In the genomic region with DNA sequence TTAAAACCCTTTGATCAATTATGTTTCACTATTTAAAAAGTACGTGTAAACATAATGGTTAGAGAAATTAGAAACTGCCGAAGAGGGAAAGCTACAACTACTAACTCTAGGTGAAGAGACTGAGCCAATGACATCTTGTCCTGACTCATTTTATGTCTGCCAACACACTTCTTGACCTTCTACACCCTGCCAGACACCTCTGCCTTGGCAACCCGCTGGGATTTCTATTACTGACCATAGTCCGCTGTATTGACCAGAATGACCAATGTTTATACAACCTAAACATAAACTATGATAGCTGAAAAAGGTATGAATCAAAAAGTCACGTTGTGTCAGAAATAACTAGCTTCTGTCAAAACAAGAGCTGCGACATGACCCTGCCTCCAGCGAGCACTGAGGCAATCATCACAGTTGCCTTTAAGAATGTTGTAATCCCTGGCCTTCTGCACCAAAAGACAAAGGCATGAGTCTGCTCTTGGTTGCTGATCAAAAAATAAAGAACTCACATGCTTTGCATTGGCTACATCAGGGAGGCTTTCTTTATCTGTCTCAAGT, we compare ENCODE assay signal across 26 mouse cellular contexts. TPM values are rescaled to one million over a fixed set of nuclear protein-coding genes. Genes with fewer than 3 reads are reported as not detected.
DNase-seq lines count a peak whose midpoint lies in the region; ATAC-seq and TF ChIP-seq lines count a peak whose summit lies in the region.
"Had no signal": no experiment of that assay in that cellular context is flagged by ENCODE, and none has a peak within 500 bp of the region (broad histone marks: within the 10 kb centered on the region; RNA-seq: fewer than 3 reads in every experiment).

No protein-coding gene starts in this region.

- no peaks in the 10 kb centered on the region for H3K4me1 ChIP-seq in heart, embryonic 12.5 days (replicated peaks)
- H3K4me1 ChIP-seq in liver, adult 2 months (ENCODE audit: control insufficient read depth, insufficient read depth, low read length), result peaks cover 8% of the 10 kb centered on the region
- H3K4me1 ChIP-seq: forebrain, embryonic 10.5 days; forebrain, embryonic 13.5 days; heart, embryonic 10.5 days; hindbrain, embryonic 12.5 days; hindbrain, embryonic 15.5 days had no signal

- TF ChIP-seq POLR2A in liver, adult 2 months (IDR thresholded peaks at IDR 0.05; ENCODE audit: extremely low read depth, insufficient read depth, low read length), result no peak

- WGBS in heart, embryonic 12.5 days, result 65% methylated on average over 7 of the region's 7 CpGs
- WGBS in liver, adult 2 months, result 20% methylated on average over 7 of the region's 7 CpGs

- H3K9ac ChIP-seq in heart, embryonic 12.5 days, result no peak overlapping the region
- no peak overlapping the region for H3K9ac ChIP-seq in liver, adult 2 months (ENCODE audit: low read depth, low read length)
- H3K9ac ChIP-seq: forebrain, embryonic 13.5 days; hindbrain, embryonic 12.5 days; hindbrain, embryonic 15.5 days had no signal

- no peak overlapping the region for H3K4me2 ChIP-seq in heart, embryonic 12.5 days
- H3K4me2 ChIP-seq: forebrain, embryonic 13.5 days; hindbrain, embryonic 12.5 days; hindbrain, embryonic 15.5 days had no signal

- H3K36me3 ChIP-seq in heart, embryonic 12.5 days, result no peaks in the 10 kb centered on the region
- H3K36me3 ChIP-seq in liver, adult 2 months (ENCODE audit: control insufficient read depth, insufficient read depth, low read length), result no peaks in the 10 kb centered on the region
- H3K36me3 ChIP-seq: forebrain, embryonic 10.5 days; heart, embryonic 10.5 days; hindbrain, embryonic 12.5 days; hindbrain, embryonic 15.5 days had no signal

- DNase-seq in adrenal gland, adult 2 months, result peak; percentile 43
- DNase-seq in adrenal gland, postnatal 25 days, result no peak
- peak; percentile 79 for DNase-seq in heart, adult 11 months
- DNase-seq in liver, adult 2 months (ENCODE audit: extremely low read depth, low read depth, low spot score), result peak; percentile 92
- no peak for DNase-seq in liver
- DNase-seq in NIH3T3 (ENCODE audit: low read depth), result peak; percentile 14
- no peak for DNase-seq in kidney, adult 9 months
- DNase-seq: adrenal gland, postnatal 10 days; cerebellum, adult 18-20 months; cerebellum, adult 9-10 months; cerebellum, postnatal 14 days; gastrocnemius, postnatal 14 days; heart, adult 2 months had no signal

- no peak overlapping the region for H3K27ac ChIP-seq in heart, embryonic 12.5 days (ENCODE audit: poor library complexity, severe bottlenecking)
- no peak overlapping the region for H3K27ac ChIP-seq in liver, adult 2 months (replicated peaks; ENCODE audit: insufficient read depth, low read depth, low read length)
- H3K27ac ChIP-seq: forebrain, embryonic 10.5 days; forebrain, embryonic 13.5 days; heart, adult 2 months; heart, embryonic 10.5 days; hindbrain, embryonic 12.5 days; hindbrain, embryonic 15.5 days had no signal

- H3K27me3 ChIP-seq in heart, embryonic 12.5 days (replicated peaks), result no peaks in the 10 kb centered on the region
- H3K27me3 ChIP-seq in liver, adult 2 months (ENCODE audit: control insufficient read depth, insufficient read depth, low read length), result no peaks in the 10 kb centered on the region
- H3K27me3 ChIP-seq: forebrain, embryonic 13.5 days; hindbrain, embryonic 12.5 days; hindbrain, embryonic 15.5 days had no signal

- H3K4me3 ChIP-seq in heart, embryonic 12.5 days, result no peak overlapping the region
- H3K4me3 ChIP-seq in liver, adult 2 months (ENCODE audit: insufficient read depth, low read depth, low read length), result no peak overlapping the region
- H3K4me3 ChIP-seq: forebrain, embryonic 10.5 days; forebrain, embryonic 13.5 days; heart, adult 2 months; heart, embryonic 10.5 days; hindbrain, embryonic 12.5 days; hindbrain, embryonic 15.5 days had no signal

- H3K9me3 ChIP-seq in heart, embryonic 12.5 days (replicated peaks), result no peaks in the 10 kb centered on the region
- H3K9me3 ChIP-seq: forebrain, embryonic 10.5 days; forebrain, embryonic 13.5 days; heart, embryonic 10.5 days; hindbrain, embryonic 12.5 days; hindbrain, embryonic 15.5 days had no signal

- H3K79me2 ChIP-seq in liver, adult 2 months (ENCODE audit: control insufficient read depth, insufficient read depth, low read length), result no peaks in the 10 kb centered on the region

- no peak for TF ChIP-seq CTCF in liver, adult 2 months (IDR thresholded peaks at IDR 0.05; ENCODE audit: low read depth, low read length)

- ATAC-seq in heart, embryonic 12.5 days (ENCODE audit: insufficient number of reproducible peaks, low FRiP score), result no peak
- ATAC-seq: forebrain, embryonic 13.5 days; forebrain, embryonic 16.5 days; Patski had no signal

RNA-seq across cellular contexts. Expression of gene Ifi27l2b, which starts 20.5 kb away (rescaled TPM):
- not detected for total RNA-seq in adrenal gland, adult 2 months (2021)
- not detected in 2 replicates for polyA plus RNA-seq in adrenal gland, adult 2 months (2012; rRNA removed)
- total RNA-seq in adrenal gland, postnatal 25 days (2021), result not detected in 2 replicates
- polyA plus RNA-seq in heart, embryonic 12.5 days (2016; fragmentation: Nextera tagmentation; extraction: Ambion mirVana), result 0.31 TPM in 1 of 2 replicates, not detected in the other
- 6.3 and 10.0 TPM in 2 replicates for total RNA-seq in liver, adult 2 months (2014; rRNA removed)
- polyA plus RNA-seq in liver, adult 2 months (2012; rRNA removed), result 2.7 and 7.4 TPM in 2 replicates
- total RNA-seq: adrenal gland, postnatal 10 days; gastrocnemius, adult 18-20 months; gastrocnemius, postnatal 14 days; heart, adult 2 months; hematopoietic stem cell, adult 5-6 weeks had no signal
- polyA plus RNA-seq: brain, embryonic 14.5 days; embryonic facial prominence, embryonic 11.5 days; embryonic facial prominence, embryonic 14.5 days; forebrain, embryonic 10.5 days; forebrain, embryonic 13.5 days; forebrain, embryonic 16.5 days; hindbrain, embryonic 12.5 days; hindbrain, embryonic 15.5 days; Patski had no signal

RNA-seq across cellular contexts. Expression of gene Ifi27l2a, which starts 34.1 kb away (rescaled TPM):
- total RNA-seq in adrenal gland, adult 2 months (2021), result 1,000 to 10,000 TPM in 1 of 2 experiments, 100 to 1,000 TPM in 1; 340 to 1,466 TPM
- polyA plus RNA-seq in adrenal gland, adult 2 months (2012; rRNA removed), result 539 and 2,543 TPM in 2 replicates
- total RNA-seq in adrenal gland, postnatal 25 days (2021), result 30.3 and 36.9 TPM in 2 replicates
- polyA plus RNA-seq in heart, embryonic 12.5 days (2016; fragmentation: Nextera tagmentation; extraction: Ambion mirVana), result 3.6 and 4.5 TPM in 2 replicates
- total RNA-seq in liver, adult 2 months (2014; rRNA removed), result 38.3 and 72.7 TPM in 2 replicates
- polyA plus RNA-seq in liver, adult 2 months (2012; rRNA removed), result 28.5 and 68.1 TPM in 2 replicates

RNA-seq across cellular contexts. Expression of gene Ifi27, which starts 43.5 kb away (rescaled TPM):
- total RNA-seq in adrenal gland, adult 2 months (2021), result 1,000 to 10,000 TPM in 1 of 2 experiments, 100 to 1,000 TPM in 1; 923 to 1,715 TPM
- 1,448 and 1,459 TPM in 2 replicates for polyA plus RNA-seq in adrenal gland, adult 2 months (2012; rRNA removed)
- 843 and 1,153 TPM in 2 replicates for total RNA-seq in adrenal gland, postnatal 25 days (2021)
- polyA plus RNA-seq in heart, embryonic 12.5 days (2016; fragmentation: Nextera tagmentation; extraction: Ambion mirVana), result 23.7 and 26.3 TPM in 2 replicates
- total RNA-seq in liver, adult 2 months (2014; rRNA removed), result 126 and 149 TPM in 2 replicates
- 157 and 288 TPM in 2 replicates for polyA plus RNA-seq in liver, adult 2 months (2012; rRNA removed)

RNA-seq across cellular contexts. Expression of gene Ddx24, which starts 51.9 kb away (rescaled TPM):
- 100 to 1,000 TPM; 116 to 132 TPM for total RNA-seq in adrenal gland, adult 2 months (2021)
- 29.0 and 38.9 TPM in 2 replicates for polyA plus RNA-seq in adrenal gland, adult 2 months (2012; rRNA removed)
- total RNA-seq in adrenal gland, postnatal 25 days (2021), result 109 TPM in 2 replicates
- 72.3 and 78.7 TPM in 2 replicates for polyA plus RNA-seq in heart, embryonic 12.5 days (2016; fragmentation: Nextera tagmentation; extraction: Ambion mirVana)
- 22.8 and 24.4 TPM in 2 replicates for total RNA-seq in liver, adult 2 months (2014; rRNA removed)
- 15.6 and 19.0 TPM in 2 replicates for polyA plus RNA-seq in liver, adult 2 months (2012; rRNA removed)

RNA-seq across cellular contexts. Expression of gene Ppp4r4, which starts 54.5 kb away (rescaled TPM):
- 1 to 10 TPM; 2.9 to 4.8 TPM for total RNA-seq in adrenal gland, adult 2 months (2021)
- 0.98 and 2.1 TPM in 2 replicates for polyA plus RNA-seq in adrenal gland, adult 2 months (2012; rRNA removed)
- 5.3 and 5.4 TPM in 2 replicates for total RNA-seq in adrenal gland, postnatal 25 days (2021)
- 0.41 and 0.48 TPM in 2 replicates for polyA plus RNA-seq in heart, embryonic 12.5 days (2016; fragmentation: Nextera tagmentation; extraction: Ambion mirVana)
- total RNA-seq in liver, adult 2 months (2014; rRNA removed), result 5.8 and 6.5 TPM in 2 replicates
- 1.3 and 1.8 TPM in 2 replicates for polyA plus RNA-seq in liver, adult 2 months (2012; rRNA removed)

Comparison
In these comparisons a context has a peak if more than half of its experiments do, and no peak if none do; other contexts are left out.
1. DNase-seq: peak in adrenal gland, adult 2 months (single experiment), heart, adult 11 months (single experiment), liver, adult 2 months (single experiment) and NIH3T3 (single experiment); none in adrenal gland, postnatal 25 days (single experiment), liver (single experiment) and kidney, adult 9 months (single experiment).